Mouse (Mus musculus) Muller cell, postnatal 12 days (primary cell): Measurements from ENCODE around the gene Fer1l5.
A peak's percentile ranks its signal among the peaks of the same experiment; 100 is the strongest.

Experiments
- DNase-seq: peaks from one replicate; pipeline ENCODE4 v3.0.0-alpha.2; 2015; ENCODE audit errors: inconsistent ontology term

The Fer1l5 gene

DNA sequence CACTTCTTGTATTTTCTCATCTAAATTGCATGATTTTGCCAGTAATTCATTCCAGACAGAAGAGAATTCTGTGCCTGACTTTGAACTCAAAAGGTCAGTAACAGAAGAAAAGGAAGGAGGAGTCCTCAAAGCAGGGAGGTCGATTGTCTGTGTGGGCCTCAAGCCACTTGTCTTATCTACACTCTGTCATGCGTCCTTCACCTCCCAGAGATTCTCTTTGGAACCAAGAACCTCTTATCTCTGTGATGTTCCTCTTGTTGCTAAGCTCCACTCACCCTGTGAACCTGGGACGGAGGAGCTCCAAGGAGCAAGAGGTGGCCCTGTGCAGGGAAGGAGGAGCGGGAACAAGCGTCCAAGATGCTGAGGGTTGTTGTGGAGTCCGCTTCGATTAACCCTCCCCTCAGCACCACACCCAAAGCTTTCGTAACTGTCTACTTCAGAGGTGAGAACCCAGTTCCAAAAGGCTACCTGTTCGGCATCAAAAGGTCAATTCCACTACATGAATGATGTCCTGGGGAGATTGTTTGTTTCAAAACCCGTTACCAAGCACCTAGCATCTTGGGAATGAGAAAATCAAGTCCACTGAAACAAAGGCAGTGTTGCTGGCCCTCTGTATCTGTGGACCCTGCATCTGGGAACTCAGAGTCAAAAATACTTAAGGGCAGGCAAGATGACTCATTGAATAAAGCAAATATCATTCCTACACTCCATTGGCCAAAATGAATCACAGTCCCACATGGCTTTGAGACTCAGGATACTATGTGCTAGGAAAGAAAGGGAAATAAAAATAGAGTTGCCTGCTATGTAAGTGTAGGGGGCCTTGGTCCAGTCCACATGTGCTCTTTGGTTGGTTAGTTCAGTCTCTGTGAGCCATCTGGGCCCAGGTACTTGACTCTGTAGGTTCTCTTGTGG is at the start of gene Fer1l5:
Gene Fer1l5, plus strand, starts transcription at position 358 of the 912 bp plus-strand sequence.
- no peak for DNase-seq

GRCm38 (mm10) chr1:36323076-36323475 is 49.0 kb upstream of the Fer1l5 start:
- DNase-seq = no peak

DNA sequence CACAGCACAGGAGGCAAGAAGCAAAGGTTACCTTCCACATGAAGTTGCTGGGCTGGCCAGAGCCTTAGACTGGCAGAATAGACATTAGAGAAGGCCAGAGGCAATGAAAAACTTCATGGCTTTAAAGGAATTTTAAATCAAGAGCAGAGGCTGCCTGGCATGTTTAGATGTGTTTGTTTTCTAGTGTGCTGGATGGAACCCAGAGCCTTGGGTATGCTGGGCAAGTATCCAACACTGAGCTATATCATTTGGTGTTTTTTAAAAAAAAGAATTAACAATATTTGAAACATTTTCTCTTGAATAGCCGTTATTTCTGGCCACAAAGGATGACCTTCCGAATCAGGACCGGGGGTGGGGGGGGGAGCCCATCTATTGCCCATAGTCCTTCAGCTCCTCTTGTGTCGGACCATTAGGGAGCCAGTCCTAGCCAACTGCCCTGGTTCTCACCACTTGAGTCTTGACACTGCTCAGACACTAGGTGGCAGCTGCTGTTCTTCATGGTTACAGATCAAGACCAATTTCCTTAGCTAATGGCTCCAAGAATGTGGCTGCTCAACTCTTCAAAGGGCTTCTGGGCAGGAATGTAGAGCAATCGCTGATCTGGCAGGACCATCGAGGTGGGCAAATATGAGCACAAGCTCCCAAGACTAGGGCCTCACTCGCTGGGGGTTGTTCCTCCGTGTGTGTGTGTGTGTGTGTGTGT is 48.2 kb upstream of the Fer1l5 start:
- DNase-seq = peak; percentile 85

- peak; percentile 65 for DNase-seq
Observed at GRCm38 (mm10) chr1:36325900-36326321, 46.2 kb upstream of the Fer1l5 start.

DNA sequence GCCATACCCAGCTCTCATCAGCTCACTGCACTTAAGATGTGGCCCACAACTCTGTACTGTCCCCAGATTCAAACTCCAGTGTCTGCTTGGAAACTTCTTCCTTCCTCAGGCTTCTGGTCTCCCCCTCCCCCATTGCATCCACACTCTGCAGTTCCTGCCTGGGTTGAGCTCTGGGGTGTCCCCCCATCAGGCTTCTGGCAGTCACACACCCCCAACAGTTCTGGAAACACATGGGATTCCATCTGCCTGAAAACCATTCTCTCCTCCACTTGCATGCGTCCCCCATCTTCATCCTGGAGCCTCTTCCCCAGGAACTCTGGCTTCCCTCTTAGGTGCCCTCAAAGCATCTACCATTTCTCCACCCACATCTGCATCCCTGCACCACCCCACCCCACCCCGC is 45.3 kb upstream of the Fer1l5 start:
- no peak for DNase-seq

DNA sequence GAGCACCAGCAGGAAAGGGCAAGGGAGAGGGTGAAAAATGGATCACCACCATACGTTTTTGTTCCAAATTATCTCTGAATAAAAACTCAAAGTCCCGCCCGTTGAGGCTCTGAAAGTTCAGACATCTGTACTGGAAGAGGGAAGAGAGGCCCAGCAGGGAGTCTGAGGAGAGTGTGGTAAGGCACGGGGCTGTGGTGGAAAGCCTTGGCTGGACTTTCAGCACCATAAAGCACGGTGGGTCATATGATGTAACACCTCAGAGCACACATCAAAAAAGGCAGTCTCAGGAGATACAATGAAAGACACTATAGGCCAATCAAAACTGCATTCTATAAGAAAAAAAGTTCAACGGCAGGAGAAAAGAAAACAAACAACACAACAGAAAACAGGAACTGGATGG is 40.3 kb upstream of the Fer1l5 start:
- DNase-seq = no peak

DNA sequence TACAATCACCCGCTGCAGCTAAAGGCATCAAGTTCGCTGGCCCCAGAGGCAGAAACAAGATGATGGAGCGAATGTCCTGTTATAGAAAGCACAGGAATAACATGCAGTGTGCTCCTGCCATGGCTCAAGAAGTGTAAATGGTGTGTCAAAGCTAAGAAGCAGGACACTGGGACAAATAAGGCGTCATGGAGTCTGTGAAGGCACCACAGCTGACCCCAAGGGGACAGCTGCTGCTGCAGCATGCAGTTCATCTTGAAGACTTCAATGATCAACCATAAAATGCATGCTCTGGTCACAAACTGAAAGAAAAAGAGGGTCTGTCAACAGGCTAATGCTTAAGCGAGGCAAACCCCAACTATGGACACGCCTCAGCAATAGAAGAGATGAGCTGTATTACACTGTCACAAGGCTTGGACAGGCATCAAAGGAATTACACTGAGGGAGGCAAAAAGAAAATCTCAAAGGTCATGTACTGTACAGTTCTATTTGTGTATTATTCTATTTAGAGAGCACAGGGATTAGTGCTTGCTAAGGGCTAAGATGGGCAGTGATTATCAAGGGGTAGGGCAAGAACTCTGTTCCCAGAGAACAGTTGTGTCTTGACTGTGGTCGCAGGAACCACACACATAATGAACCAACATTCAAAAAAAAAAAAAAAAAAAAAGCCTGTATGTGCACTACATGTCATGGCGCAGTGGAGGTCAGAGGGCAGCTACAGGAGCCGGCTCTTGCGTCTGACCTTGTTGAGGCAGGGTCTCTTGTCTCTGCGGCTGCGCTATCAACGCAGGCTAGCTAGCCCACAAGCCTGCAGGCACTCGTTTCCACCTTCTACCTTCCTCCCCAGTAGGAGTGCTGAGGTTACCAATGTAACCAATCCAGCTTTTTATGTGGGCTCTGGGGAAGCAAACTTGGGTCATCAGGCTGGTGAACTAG is 38.9 kb upstream of the Fer1l5 start:
- no peak for DNase-seq

DNA sequence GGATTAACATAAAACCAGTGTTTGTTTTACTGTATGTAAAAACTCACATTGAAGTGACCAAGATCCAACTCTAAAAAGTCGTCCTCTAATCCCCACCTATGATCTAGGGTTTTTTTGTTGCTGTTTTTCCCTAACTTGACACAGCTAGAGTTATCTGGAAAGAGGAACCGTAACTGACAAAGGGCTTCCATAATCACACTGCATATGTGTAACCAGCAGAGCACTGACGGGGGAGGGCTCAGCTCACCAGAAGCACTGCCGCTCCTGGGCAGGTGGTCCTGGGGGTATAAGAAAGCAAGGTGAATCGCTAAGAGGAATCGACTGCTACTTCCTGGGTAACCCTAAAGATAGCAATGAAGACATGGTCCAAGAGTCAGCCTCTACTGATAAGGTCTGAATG is 29.5 kb upstream of the Fer1l5 start:
- no peak for DNase-seq

GRCm38 (mm10) chr1:36352351-36352750 is 19.7 kb upstream of the Fer1l5 start:
- no peak for DNase-seq

DNA sequence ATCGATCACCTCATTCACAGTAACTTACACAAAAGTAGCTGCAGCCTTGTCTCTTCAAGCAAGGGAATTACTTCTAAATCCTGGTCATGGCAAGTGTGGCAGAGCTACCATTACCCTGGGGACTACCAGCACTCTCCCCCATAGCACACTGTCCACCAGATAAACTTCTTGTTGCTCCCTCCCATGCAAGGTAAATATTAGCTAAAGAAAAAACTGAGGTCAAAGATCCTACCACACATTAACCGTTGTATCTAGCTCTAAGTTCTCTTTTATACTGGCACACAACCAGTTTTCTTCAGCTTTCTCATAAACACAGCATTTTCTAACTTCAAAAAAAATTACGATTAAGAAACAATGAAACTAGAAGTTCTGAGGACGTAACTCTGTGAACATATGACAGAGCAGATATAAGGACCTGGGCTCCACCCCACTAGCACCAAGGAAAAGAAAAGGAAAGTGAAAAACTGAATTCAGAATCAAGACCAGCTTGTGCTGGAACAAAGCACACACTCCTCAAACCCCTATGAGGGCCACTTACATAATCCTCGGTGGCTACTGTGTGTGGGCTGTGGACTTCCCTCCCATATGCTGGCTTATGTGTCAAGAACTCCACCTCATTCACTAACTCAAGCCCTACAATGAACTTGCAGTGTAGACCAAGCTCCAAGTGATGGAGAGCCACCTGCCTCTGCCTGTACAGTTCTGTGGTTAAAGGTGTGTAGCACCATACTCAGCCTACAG is 15.0 kb upstream of the Fer1l5 start:
- DNase-seq = no peak

GRCm38 (mm10) chr1:36367698-36368097 is 4.4 kb upstream of the Fer1l5 start:
- DNase-seq = peak; percentile 18

DNA sequence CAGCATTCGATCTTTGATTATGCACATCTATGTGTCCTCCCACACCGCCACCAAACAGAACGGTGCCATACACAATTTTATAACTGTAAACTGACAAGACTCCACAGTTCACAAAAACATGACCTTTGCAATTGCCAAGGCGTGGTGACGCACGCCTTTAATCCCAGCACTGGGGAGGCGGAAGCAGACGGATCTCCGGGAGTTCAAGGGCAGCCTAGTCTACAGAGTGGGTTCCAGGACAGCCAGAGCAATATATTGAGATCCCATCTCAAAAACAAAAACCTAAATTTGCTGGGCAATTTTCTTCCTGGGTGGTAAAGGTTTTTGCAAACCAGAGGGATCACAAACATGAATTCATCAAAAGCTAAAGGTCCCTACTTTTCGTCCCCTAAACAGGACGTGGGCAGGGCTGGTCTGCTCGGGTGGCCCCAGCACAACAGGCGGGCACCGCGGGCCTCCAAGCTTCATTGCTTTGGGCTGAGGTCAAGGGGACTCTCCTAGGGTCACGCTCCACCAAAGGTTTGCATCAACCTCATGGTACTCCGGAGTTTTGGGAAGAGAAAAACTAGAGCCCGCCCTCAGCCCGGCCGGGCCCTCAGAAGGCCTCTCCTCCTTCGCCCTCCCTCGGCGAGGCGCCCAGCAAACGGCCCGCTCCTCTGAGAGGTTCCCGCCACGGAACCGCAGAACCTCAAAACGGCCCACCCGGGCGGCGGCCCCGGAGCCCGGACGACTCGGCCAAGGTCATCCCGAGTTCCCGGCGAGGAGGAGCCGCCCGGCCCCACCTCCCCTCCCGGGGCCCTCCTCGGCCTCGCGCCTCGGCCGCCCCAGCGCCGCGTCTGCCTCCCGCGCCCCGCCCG is 3.8 kb upstream of the Fer1l5 start:
- peak; percentile 43 for DNase-seq

GRCm38 (mm10) chr1:36368969-36369645 is 3.0 kb upstream of the Fer1l5 start, which contains the start of gene Kansl3:
Gene Kansl3, minus strand, starts transcription at chr1:36369181.
- DNase-seq = peak; percentile 94

DNA sequence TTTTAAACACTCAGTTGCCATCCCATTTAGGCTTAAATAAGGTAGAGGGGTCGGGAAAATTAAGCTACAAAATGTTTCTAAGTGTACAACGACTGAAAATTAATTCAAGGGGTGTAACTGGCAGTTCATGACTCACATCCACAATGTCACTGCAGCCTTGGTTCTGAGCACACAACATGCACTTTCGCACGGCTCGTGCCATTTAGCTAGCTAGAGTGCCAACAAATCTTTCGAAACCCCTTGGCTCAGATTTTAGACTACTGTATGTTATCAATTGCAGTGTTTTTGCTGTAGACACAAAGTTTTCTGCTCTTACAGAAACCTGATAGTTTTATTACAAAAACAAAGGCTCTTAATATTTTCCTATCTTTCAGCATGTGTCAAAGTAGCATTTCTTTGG is 1.2 kb upstream of the Fer1l5 start:
- no peak for DNase-seq

DNA sequence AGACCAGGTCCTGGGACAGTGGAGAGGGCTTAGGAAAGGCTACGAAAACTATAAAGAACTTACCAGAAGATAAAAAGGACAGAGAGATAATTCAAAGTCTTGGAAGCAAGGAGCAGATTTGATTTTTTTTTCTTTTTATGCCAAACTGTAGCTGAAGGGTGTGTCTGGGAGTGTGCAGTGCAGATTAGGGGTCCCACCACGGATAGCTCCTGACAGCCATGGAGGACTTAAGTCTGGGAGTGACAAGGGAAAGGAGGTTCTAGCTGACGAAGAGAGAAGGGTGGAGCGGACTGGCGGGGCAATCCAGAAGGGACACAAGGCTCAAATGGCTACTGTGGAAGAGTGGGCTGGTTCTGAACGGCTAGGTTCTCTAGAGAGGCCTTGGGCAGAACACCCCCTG is 6.8 kb downstream of the Fer1l5 start:
- DNase-seq = no peak

DNA sequence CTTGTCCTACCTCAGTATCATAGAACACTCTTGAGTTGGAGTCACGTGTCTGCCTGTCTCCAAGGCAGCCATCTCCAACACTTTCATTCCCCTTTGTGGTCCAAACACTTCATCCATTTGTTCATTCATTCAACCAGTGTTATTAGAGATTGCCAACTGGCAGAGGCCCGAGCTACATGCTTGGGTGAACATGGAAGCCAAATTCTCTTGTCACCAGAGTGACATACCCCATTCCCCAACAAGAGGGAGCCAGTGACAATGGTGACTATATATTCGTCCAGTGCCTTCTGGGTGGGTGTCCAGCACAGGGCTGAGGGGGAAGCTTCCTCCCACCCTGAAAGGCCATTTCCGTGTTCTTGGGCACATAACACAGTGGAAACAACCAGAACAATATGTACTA is 7.5 kb downstream of the Fer1l5 start:
- peak; percentile 88 for DNase-seq

DNA sequence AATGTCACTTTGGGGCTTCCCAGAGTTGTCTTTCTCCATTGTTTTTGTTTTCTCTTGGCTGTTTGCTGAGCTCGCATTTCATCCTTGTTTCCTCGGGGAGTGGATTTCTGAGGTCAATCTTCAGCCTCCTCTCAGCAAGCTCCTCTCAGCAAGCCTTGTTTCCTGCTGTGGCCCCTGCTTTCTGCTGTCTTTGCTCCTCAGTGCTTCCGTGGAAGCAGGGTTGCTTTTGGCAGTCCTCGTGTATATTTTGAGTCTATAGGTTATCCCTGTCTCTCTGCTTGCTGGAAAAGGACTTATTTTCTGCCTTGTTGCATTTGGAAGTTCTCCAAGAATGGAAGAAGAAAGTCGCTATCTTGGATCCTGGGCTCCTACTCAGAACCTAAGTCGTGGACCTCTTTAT is 24.9 kb downstream of the Fer1l5 start:
- no peak for DNase-seq

DNA sequence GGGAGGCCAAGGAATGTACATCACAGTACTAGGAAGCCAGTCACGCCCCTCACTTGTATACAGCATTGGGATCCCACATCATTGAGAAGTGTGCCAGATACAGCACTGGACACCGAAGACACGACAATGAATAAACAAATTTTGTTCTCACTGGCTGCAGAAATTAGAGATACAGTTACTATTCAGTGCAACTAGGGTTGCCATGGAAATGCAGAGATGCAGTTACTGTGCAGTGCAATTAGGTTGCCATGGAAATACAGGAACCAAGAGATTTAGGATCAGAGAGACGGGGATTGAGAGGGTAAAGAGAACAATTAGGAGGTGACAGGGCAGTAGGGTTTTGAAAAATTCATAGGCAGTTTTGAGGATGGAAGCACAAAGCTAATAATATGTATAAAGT is 29.4 kb downstream of the Fer1l5 start:
- DNase-seq = no peak

DNA sequence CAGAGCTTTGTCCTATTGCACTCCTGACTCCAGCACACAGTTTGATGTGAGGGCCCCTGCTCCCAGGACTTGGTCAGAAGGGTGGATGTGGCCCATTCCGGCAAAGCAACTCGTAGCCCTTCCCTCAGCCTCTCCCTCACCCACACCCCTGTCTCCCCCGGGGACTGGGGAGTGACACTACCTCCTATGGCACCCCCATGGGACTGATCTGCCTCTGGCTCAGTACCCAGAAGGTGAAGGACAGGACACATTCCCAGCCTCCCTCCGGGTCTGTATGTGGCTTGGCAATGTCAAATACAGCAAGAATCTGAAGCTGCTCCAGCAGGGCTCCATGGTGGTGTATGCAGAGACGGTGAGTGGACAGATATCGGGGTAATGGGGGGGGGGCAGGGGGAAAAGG is 32.4 kb downstream of the Fer1l5 start:
- no peak for DNase-seq

GRCm38 (mm10) chr1:36429511-36429910 is 57.4 kb downstream of the Fer1l5 start:
- no peak for DNase-seq
